Mouse (Mus musculus) stomach, postnatal 0 days (tissue): ENCODE results near the gene Copa. TPM values are rescaled to one million over a fixed set of nuclear protein-coding genes. Genes with fewer than 3 reads are reported as not detected.

Experiments used
- ATAC-seq: fragments of 200-750 bp; cut with Nextera tagmentation; 2 replicates; pipeline ENCODE4 v1.8.0; 2017; ENCODE audit not compliant: low FRiP score, low TSS enrichment
- DNase-seq: peaks from one replicate; pipeline ENCODE4 v3.0.0-alpha.2; 2016; ENCODE audit warnings: low spot score
- H3K27ac ChIP-seq: fragments of 300-500 bp; sonication (generic); replicated peaks from 2 replicates; pipeline ENCODE4 v1.5.1; 2014; ENCODE audit warnings: mild to moderate bottlenecking, control low read depth
- H3K27me3 ChIP-seq: fragments of 300-500 bp; sonication (generic); 2 replicates; pipeline ENCODE4 v1.6.1; 2014; ENCODE audit warnings: low read length; ENCODE audit not compliant: control insufficient read depth, insufficient read depth
- H3K36me3 ChIP-seq: fragments of 300-500 bp; sonication (generic); 2 replicates; pipeline ENCODE4 v1.6.1; 2014; ENCODE audit warnings: low read length, mixed read lengths; ENCODE audit not compliant: control insufficient read depth, insufficient read depth
- H3K4me1 ChIP-seq: fragments of 300-500 bp; sonication (generic); replicated peaks from 2 replicates; pipeline ENCODE4 v1.6.1; 2014; ENCODE audit warnings: antibody characterized with exemption; ENCODE audit not compliant: control insufficient read depth, insufficient read depth
- H3K4me2 ChIP-seq: fragments of 300-500 bp; sonication (generic); replicated peaks from 2 replicates; pipeline ENCODE4 v1.6.1; 2014; ENCODE audit warnings: low read depth, mild to moderate bottlenecking, control low read depth, moderate library complexity
- H3K4me3 ChIP-seq: fragments of 300-500 bp; sonication (generic); 2 replicates; pipeline ENCODE4 v1.5.1; 2014; ENCODE audit warnings: low read depth, low read length, control low read depth
- H3K9ac ChIP-seq: fragments of 300-500 bp; sonication (generic); 2 replicates; pipeline ENCODE4 v1.6.1; 2014; ENCODE audit warnings: mild to moderate bottlenecking, low read length, control low read depth, mixed read lengths
- H3K9me3 ChIP-seq: fragments of 300-500 bp; sonication (generic); 2 replicates; pipeline ENCODE4 v1.6.1; 2016; ENCODE audit warnings: low read length; ENCODE audit not compliant: control insufficient read depth
- CTCF ChIP-seq: IDR thresholded peaks from 2 replicates; pipeline ENCODE4 v1.5.1; 2016; ENCODE audit warnings: antibody characterized with exemption, low read depth, mild to moderate bottlenecking, moderate library complexity
- EP300 ChIP-seq: optimal IDR thresholded peaks from 2 replicates; pipeline ENCODE3; 2016; ENCODE audit warnings: antibody characterized with exemption
- WGBS: fragments of 180-500 bp; shearing (Covaris S2); extraction: QIAGEN DNeasy Blood & Tissue Kit; methylation state at CpG from one replicate; pipeline ENCODE4 v1.1.7; 2014; 5-methylcytosine and 5-hydroxymethylcytosine counted together
- polyA plus RNA-seq: library from polyadenylated mRNA; unstranded; fragments of >200 nt; fragmentation: Nextera tagmentation; extraction: Ambion mirVana; gene quantifications from 2 replicates; pipeline ENCODE4 v1.2.1, GENCODE M21; 2015

Gene Copa
- 89.6 and 90.8 TPM in 2 replicates for polyA plus RNA-seq

DNA sequence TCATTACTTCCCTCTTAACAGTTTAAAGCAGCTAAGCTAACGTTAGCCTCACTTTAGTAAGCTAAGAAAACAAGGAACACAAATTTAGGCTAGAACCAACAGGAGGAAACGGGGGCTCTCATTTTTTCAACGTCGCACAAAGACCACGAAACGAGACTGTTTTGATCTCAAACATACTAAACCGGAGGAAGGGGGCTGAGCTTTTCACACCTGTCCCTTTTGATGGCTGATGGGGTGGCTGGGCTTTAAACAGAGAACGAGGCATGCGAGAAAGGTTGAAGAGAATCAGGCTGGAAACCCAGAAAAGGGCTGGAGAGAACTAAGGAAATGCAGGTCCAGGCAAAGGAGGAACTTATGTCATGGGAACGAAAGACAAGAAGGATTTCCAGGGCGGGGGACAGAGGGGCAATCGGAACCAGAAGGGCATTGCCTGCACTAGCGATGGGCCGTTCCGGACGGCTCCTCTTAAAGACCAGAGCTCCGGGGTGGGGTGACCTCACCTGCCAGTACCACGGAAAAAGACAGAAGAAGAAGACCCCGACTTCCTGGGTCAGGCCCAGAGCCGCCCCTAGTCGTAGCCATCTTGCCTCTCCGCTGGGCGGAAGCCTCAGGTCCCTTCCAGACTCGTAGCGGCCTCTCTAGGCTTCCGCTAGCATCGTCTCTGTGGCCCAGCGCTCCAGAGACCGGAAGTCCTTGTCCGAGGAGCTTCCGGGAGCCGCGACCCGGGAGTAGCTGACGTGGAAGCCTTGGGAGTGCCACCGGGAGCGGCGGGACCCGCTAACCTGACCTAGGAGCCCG, at the start of gene Copa, which contains the start of gene Ncstn:
Copa (plus strand) TSS at position 429 of the 798 bp plus-strand sequence.
Ncstn (minus strand) TSS at position 695 of the 798 bp plus-strand sequence.
- WGBS: under 1% methylated on average over 40 of the region's 40 CpGs
- H3K36me3 ChIP-seq: no peaks in the 10 kb centered on the region; the same call in 1 of the 2 replicates

DNA sequence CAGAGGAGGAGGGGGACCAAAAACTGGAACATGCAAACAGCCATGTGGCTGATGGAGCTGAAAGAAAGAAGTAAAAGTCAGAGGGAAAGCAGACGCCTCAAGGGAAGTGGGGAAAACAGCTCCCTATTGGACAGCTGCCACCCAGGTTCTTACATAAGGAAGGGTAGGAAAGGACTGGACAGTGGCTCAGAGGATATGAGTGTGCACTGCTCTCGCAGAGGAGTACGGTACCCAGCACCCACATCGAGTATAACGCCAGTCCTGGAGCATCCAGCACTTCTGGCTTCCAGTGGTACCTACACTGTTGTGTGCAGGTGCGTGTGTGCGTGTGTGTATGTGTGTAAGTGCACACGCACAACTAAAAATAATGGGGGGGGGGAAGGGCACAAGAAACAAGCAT, 35.9 kb upstream of the Copa start:
- ATAC-seq: no peak
- no peak overlapping the region for H3K4me2 ChIP-seq
- H3K27ac ChIP-seq: no peak overlapping the region
- no peaks in the 10 kb centered on the region for H3K4me1 ChIP-seq
- no peak for DNase-seq
- H3K4me3 ChIP-seq: no peak overlapping the region
- TF ChIP-seq CTCF: no peak
- TF ChIP-seq EP300: no peak
- H3K9ac ChIP-seq: no peak overlapping the region
- H3K9me3 ChIP-seq: no peaks in the 10 kb centered on the region
- no peaks in the 10 kb centered on the region for H3K27me3 ChIP-seq
- no peaks in the 10 kb centered on the region for H3K36me3 ChIP-seq
- WGBS: 69% methylated on average over 8 of the region's 8 CpGs

More for the DNA sequence above, at the start of gene Copa, which contains the start of gene Ncstn:
- Histone ChIP-seq H3K4me2 (peak within 1 kb of the TSS; percentile 56), H3K27ac (peak within 1 kb of the TSS; percentile 80), H3K4me3 (peak within 1 kb of the TSS; percentile 90), H3K9ac (peak within 1 kb of the TSS; percentile 85), H3K4me1 (0 out of 2 replicates have a peak, but pooled peaks cover 2% of the 10 kb centered on the region), H3K9me3 (no peaks in the 10 kb centered on the region), H3K27me3 (no peaks in the 10 kb centered on the region)
- peak; percentile 96 for DNase-seq
- peak; percentile 98 for ATAC-seq
- TF ChIP-seq CTCF (peak; percentile 54), EP300 (peak; percentile 59)

DNA sequence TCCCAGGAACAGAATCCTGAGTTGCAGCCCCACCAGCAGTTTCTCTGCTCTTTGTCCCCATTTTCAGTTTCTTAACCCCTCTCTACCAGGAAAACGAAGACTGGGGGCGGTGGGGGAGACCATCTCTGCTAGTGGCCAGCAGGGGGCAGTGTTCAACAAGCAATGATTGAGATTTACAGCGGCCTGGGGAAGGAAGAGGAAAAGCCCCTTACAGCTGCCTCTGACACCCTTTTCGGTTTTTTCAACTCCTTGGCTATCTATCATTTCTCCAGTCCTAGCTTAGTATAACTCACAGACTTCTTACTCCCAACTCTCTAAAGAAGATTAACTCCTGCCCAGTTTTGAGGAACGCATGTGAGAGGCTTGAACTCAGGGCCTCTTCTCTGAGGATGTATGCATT, 35.4 kb upstream of the Copa start:
- 11% methylated on average over 5 of the region's 5 CpGs for WGBS
- DNase-seq (peak; percentile 72), ATAC-seq (peak; percentile 52; the same call in 1 of the 2 replicates)
- H3K27ac ChIP-seq: no peak overlapping the region
- no peaks in the 10 kb centered on the region for H3K9me3 ChIP-seq
- H3K9ac ChIP-seq: no peak overlapping the region
- H3K36me3 ChIP-seq: no peaks in the 10 kb centered on the region
- peak; percentile 89 for TF ChIP-seq CTCF
- no peak for TF ChIP-seq EP300
- no peaks in the 10 kb centered on the region for H3K27me3 ChIP-seq
- H3K4me2 ChIP-seq: no peak overlapping the region
- no peak overlapping the region for H3K4me3 ChIP-seq
- no peaks in the 10 kb centered on the region for H3K4me1 ChIP-seq

DNA sequence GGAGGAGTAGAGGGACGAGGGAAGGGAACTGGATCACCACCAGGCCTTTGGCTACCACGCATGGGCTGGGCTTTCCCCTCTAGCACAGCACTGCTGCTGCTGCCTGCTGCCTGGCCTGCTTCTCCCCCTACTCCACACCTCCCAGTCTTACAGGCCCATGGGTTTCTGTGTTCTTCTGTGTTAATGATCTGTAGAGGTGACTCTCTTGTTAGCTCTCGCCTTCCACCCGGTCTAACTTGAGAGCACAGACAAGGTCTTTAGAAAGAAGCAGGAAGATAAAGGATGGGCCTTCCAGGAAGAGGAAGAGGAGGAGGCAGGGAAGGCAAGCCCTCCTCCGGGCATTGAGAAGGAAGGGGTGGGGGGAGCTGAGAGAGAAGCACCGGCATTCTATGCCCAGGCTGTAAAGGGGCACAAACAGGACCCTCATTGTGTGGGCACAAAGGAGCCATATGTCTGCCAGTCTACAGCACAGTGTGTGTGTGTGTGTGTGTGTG, 34.0 kb upstream of the Copa start:
- 37% methylated on average over 5 of the region's 6 CpGs for WGBS
- no peak overlapping the region for H3K9ac ChIP-seq
- TF ChIP-seq CTCF (no peak), EP300 (no peak)
- no peaks in the 10 kb centered on the region for H3K9me3 ChIP-seq
- H3K4me1 ChIP-seq: no peaks in the 10 kb centered on the region
- H3K36me3 ChIP-seq: no peaks in the 10 kb centered on the region
- DNase-seq (no peak), ATAC-seq (no peak)
- H3K27ac ChIP-seq: no peak overlapping the region
- H3K27me3 ChIP-seq: no peaks in the 10 kb centered on the region
- H3K4me3 ChIP-seq: no peak overlapping the region
- no peak overlapping the region for H3K4me2 ChIP-seq

DNA sequence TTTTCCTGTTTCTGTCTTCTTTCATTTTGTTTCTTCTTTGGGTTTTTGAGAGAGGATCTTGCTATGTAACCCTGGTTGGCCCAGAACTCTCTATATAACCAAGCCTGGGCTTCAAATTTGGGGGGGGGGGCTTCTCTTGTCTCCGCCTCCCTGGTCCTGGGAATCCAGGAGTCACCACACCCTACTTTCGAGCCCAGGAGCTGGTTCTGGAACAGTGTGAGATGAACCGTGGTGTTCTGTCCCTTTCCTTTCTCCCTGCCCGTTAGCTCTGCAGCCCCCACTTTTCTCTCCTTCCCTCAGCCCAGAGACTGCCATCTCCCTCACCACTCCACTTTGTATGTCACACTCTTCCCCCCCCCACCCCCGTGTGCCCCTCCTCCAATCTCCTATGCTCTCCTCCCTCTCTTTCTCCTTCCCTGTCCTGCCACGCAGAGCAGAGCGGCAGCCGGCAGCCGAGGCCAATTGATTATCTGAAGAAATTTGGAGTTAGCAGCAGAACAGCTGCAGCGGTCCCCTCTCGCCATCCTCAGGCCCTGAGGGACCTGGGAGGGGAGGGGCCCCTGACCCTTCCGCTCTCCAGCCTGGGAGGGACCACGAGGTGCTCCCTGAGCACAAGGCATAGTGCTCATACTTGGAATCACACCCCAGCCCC, 33.1 kb upstream of the Copa start:
- no peak overlapping the region for H3K9ac ChIP-seq
- 0 out of 2 replicates have a peak, but pooled peaks cover 4% of the 10 kb centered on the region for H3K4me1 ChIP-seq
- no peak overlapping the region for H3K27ac ChIP-seq
- TF ChIP-seq EP300 (no peak), CTCF (no peak)
- no peak overlapping the region for H3K4me3 ChIP-seq
- no peaks in the 10 kb centered on the region for H3K36me3 ChIP-seq
- DNase-seq (no peak), ATAC-seq (no peak)
- peaks cover 4% of the 10 kb centered on the region; the same call in 1 of the 2 replicates for H3K27me3 ChIP-seq
- no peaks in the 10 kb centered on the region for H3K9me3 ChIP-seq
- no peak overlapping the region for H3K4me2 ChIP-seq
- 40% methylated on average over 13 of the region's 13 CpGs for WGBS
